Mouse (Mus musculus): ENCODE results near the gene Chst8.
A peak's percentile ranks its signal among the peaks of the same experiment; 100 is the strongest.

The Chst8 gene

GRCm38 (mm10) chr7:34752151-34752762 lies 60.3 kb downstream of the Chst8 start:
- no peak for DNase-seq (ENCODE audit: low read depth, low spot score)

GRCm38 (mm10) chr7:34750350-34750749 lies 62.2 kb downstream of the Chst8 start:
- no peak for DNase-seq (ENCODE audit: low read depth, low spot score)

GRCm38 (mm10) chr7:34749753-34750152 lies 62.8 kb downstream of the Chst8 start:
- DNase-seq (ENCODE audit: low read depth, low spot score), result peak; percentile 90

- peak; percentile 27 for DNase-seq (ENCODE audit: low read depth, low spot score)
These were observed 64.0 kb downstream of the Chst8 start for GRCm38 (mm10) chr7:34748501-34748900.

GRCm38 (mm10) chr7:34747661-34748060 lies 64.8 kb downstream of the Chst8 start:
- no peak for DNase-seq (ENCODE audit: low read depth, low spot score)

- no peak for DNase-seq (ENCODE audit: low read depth, low spot score)
These were observed 65.9 kb downstream of the Chst8 start for GRCm38 (mm10) chr7:34746586-34746985.

GRCm38 (mm10) chr7:34746165-34746564 lies 66.3 kb downstream of the Chst8 start:
- DNase-seq (ENCODE audit: low read depth, low spot score), result no peak

- DNase-seq (ENCODE audit: low read depth, low spot score), result peak; percentile 90
These were observed 67.1 kb downstream of the Chst8 start for GRCm38 (mm10) chr7:34745426-34745825.

- no peak for DNase-seq (ENCODE audit: low read depth, low spot score)
These were observed 67.5 kb downstream of the Chst8 start for GRCm38 (mm10) chr7:34744994-34745393.

GRCm38 (mm10) chr7:34743411-34744085 lies 69.0 kb downstream of the Chst8 start:
- peak; percentile 93 for DNase-seq (ENCODE audit: low read depth, low spot score)

GRCm38 (mm10) chr7:34739371-34739770 lies 73.1 kb downstream of the Chst8 start:
- peak; percentile 78 for DNase-seq (ENCODE audit: low read depth, low spot score)

- DNase-seq (ENCODE audit: low read depth, low spot score), result peak; percentile 20
These were observed 75.3 kb downstream of the Chst8 start for GRCm38 (mm10) chr7:34737206-34737605.

- no peak for DNase-seq (ENCODE audit: low read depth, low spot score)
These were observed 78.2 kb downstream of the Chst8 start for GRCm38 (mm10) chr7:34734348-34734747.

GRCm38 (mm10) chr7:34728931-34729330 lies 83.6 kb downstream of the Chst8 start:
- DNase-seq (ENCODE audit: low read depth, low spot score), result peak; percentile 89

GRCm38 (mm10) chr7:34725206-34725605 lies 87.3 kb downstream of the Chst8 start:
- no peak for DNase-seq (ENCODE audit: low read depth, low spot score)

- DNase-seq (ENCODE audit: low read depth, low spot score), result peak; percentile 74
These were observed 89.8 kb downstream of the Chst8 start for GRCm38 (mm10) chr7:34722551-34723230.

- peak; percentile 86 for DNase-seq (ENCODE audit: low read depth, low spot score)
These were observed 90.4 kb downstream of the Chst8 start for GRCm38 (mm10) chr7:34722151-34722550.

GRCm38 (mm10) chr7:34721650-34722048 lies 90.9 kb downstream of the Chst8 start:
- peak; percentile 100 for DNase-seq (ENCODE audit: low read depth, low spot score)

GRCm38 (mm10) chr7:34720882-34721649 lies 91.4 kb downstream of the Chst8 start:
- DNase-seq (ENCODE audit: low read depth, low spot score), result peak; percentile 95

- DNase-seq (ENCODE audit: low read depth, low spot score), result peak; percentile 81
These were observed 92.9 kb downstream of the Chst8 start for GRCm38 (mm10) chr7:34719599-34719998.

GRCm38 (mm10) chr7:34718651-34719050 lies 93.9 kb downstream of the Chst8 start:
- no peak for DNase-seq (ENCODE audit: low read depth, low spot score)
